Mouse (Mus musculus): ENCODE measurements around the gene Ablim1.

DNA sequence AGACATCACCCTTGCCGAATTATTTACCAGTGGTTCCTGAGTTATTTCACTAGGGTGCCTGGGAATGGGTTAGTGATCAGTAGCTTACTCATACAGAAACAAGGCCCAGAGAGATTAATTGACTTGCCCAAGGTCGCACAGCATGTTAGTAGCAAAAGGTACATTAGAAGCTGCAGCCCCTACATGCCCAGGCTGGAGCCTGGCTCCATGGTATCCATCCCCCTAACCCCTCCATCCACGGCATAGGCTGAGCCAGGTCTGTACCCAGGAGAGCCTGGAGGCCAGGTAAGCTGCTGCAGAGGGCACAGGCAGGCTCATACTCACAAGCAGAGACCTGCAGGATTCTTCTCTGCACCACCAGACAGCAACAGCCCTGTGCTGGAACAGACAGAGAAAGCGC is 312.8 kb downstream of the Ablim1 start:
- TF ChIP-seq POLR2A (IDR thresholded peaks at IDR 0.05; ENCODE audit: extremely low read depth, insufficient read depth, low read length) (no peak), CTCF (IDR thresholded peaks at IDR 0.05; ENCODE audit: low read depth, low read length) (no peak)

Measured in liver, adult 2 months (tissue).